Comparison of ENCODE assay signal across 23 mouse cellular contexts in the genomic region with DNA sequence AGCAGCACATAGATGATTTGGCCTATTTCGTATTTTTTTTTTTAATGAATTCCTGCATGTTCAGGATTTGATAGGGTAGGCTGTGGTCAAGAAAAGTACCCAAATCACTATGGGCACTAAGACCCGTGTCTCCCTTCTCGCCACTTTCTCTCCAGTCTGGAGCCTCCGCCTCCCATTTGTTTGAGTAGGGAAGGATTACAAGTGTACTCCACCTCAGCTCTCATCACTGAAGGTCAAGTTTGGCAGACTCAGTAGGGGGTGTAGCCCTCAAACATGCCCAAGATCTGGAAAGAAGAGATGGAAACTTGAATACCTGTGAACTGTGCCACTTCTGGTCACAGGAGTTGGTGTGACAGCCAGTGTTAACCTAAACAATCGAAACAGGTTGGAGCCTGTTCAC.
DNase-seq lines count a peak whose midpoint lies in the region; ATAC-seq and TF ChIP-seq lines count a peak whose summit lies in the region.
"Had no signal": no experiment of that assay in that cellular context is flagged by ENCODE, and none has a peak within 500 bp of the region (broad histone marks: within the 10 kb centered on the region; RNA-seq: fewer than 3 reads in every experiment).

No protein-coding gene starts in this region.

- no peak for TF ChIP-seq EP300 in heart, adult 2 months (IDR thresholded peaks at IDR 0.05; ENCODE audit: insufficient read depth, low read depth, low read length)

- no peaks in the 10 kb centered on the region for H3K9me3 ChIP-seq in heart, embryonic 10.5 days
- no peaks in the 10 kb centered on the region for H3K9me3 ChIP-seq in intestine, embryonic 14.5 days (ENCODE audit: control insufficient read depth, low read length)
- no peaks in the 10 kb centered on the region for H3K9me3 ChIP-seq in intestine, postnatal 0 days (ENCODE audit: control insufficient read depth)
- H3K9me3 ChIP-seq in intestine, embryonic 15.5 days, result no peaks in the 10 kb centered on the region
- H3K9me3 ChIP-seq: forebrain, embryonic 10.5 days; hindbrain, embryonic 10.5 days; limb, embryonic 10.5 days; neural tube, embryonic 13.5 days had no signal

- H3K9ac ChIP-seq in heart, adult 2 months (ENCODE audit: low read depth, low read length), result no peak overlapping the region
- H3K9ac ChIP-seq in intestine, embryonic 14.5 days (ENCODE audit: low read length), result no peak overlapping the region
- H3K9ac ChIP-seq in intestine, postnatal 0 days (ENCODE audit: low read depth, low read length), result no peak overlapping the region
- no peak overlapping the region for H3K9ac ChIP-seq in intestine, embryonic 15.5 days
- H3K9ac ChIP-seq: forebrain, postnatal 0 days; liver, embryonic 14.5 days; neural tube, embryonic 13.5 days had no signal

- no peaks in the 10 kb centered on the region for H3K27me3 ChIP-seq in heart, embryonic 10.5 days (ENCODE audit: insufficient read depth, poor library complexity, severe bottlenecking)
- no peaks in the 10 kb centered on the region for H3K27me3 ChIP-seq in heart, adult 2 months (ENCODE audit: control insufficient read depth, insufficient read depth, low read length)
- H3K27me3 ChIP-seq in intestine, embryonic 14.5 days (replicated peaks; ENCODE audit: control insufficient read depth, insufficient read depth, low read length), result no peaks in the 10 kb centered on the region
- no peaks in the 10 kb centered on the region for H3K27me3 ChIP-seq in intestine, postnatal 0 days (replicated peaks; ENCODE audit: control insufficient read depth, insufficient read depth, low read length)
- no peaks in the 10 kb centered on the region for H3K27me3 ChIP-seq in intestine, embryonic 15.5 days (replicated peaks)
- H3K27me3 ChIP-seq: neural tube, embryonic 13.5 days had no signal

- peaks cover 65% of the 10 kb centered on the region for H3K4me1 ChIP-seq in heart, embryonic 10.5 days
- H3K4me1 ChIP-seq in heart, adult 2 months (ENCODE audit: control insufficient read depth, insufficient read depth, low read length), result peaks cover 16% of the 10 kb centered on the region
- H3K4me1 ChIP-seq in intestine, embryonic 14.5 days (replicated peaks; ENCODE audit: control insufficient read depth, insufficient read depth, low read length), result peaks cover 58% of the 10 kb centered on the region
- H3K4me1 ChIP-seq in intestine, postnatal 0 days (replicated peaks; ENCODE audit: control insufficient read depth, insufficient read depth, low read length), result peaks cover 29% of the 10 kb centered on the region
- H3K4me1 ChIP-seq in intestine, embryonic 15.5 days (replicated peaks), result peaks cover 45% of the 10 kb centered on the region

- H3K36me3 ChIP-seq in heart, embryonic 10.5 days, result no peaks in the 10 kb centered on the region
- no peaks in the 10 kb centered on the region for H3K36me3 ChIP-seq in heart, adult 2 months (ENCODE audit: control insufficient read depth, insufficient read depth, low read length)
- no peaks in the 10 kb centered on the region for H3K36me3 ChIP-seq in intestine, embryonic 14.5 days (ENCODE audit: control insufficient read depth, insufficient read depth, low read length)
- no peaks in the 10 kb centered on the region for H3K36me3 ChIP-seq in intestine, postnatal 0 days (ENCODE audit: control insufficient read depth, insufficient read depth)
- H3K36me3 ChIP-seq in intestine, embryonic 15.5 days, result no peaks in the 10 kb centered on the region
- H3K36me3 ChIP-seq: forebrain, embryonic 10.5 days; G1E; hindbrain, embryonic 10.5 days; limb, embryonic 10.5 days; neural tube, embryonic 13.5 days had no signal

- 83% methylated on average over 5 of the region's 5 CpGs for WGBS in heart, embryonic 10.5 days
- 84% methylated on average over 5 of the region's 5 CpGs for WGBS in heart, adult 2 months
- 69% methylated on average over 5 of the region's 5 CpGs for WGBS in intestine, embryonic 14.5 days
- 82% methylated on average over 5 of the region's 5 CpGs for whole genome bisulfite sequencing in intestine, postnatal 0 days
- 74% methylated on average over 5 of the region's 5 CpGs for WGBS in intestine, embryonic 15.5 days

- no peak for TF ChIP-seq POLR2A in heart, adult 2 months (IDR thresholded peaks at IDR 0.05; ENCODE audit: insufficient read depth, low read depth, low read length)

- no peak overlapping the region for H3K4me2 ChIP-seq in intestine, embryonic 14.5 days (ENCODE audit: low read length)
- H3K4me2 ChIP-seq in intestine, postnatal 0 days (replicated peaks; ENCODE audit: low read depth), result no peak overlapping the region
- no peak overlapping the region for H3K4me2 ChIP-seq in intestine, embryonic 15.5 days (replicated peaks)
- H3K4me2 ChIP-seq: neural tube, embryonic 13.5 days had no signal

- no peak for ATAC-seq in intestine, embryonic 14.5 days (replicated peaks; ENCODE audit: low FRiP score, low TSS enrichment, low read depth)
- ATAC-seq in intestine, postnatal 0 days, result no peak
- ATAC-seq in intestine, embryonic 15.5 days, result no peak
- ATAC-seq: activated CD4-positive, CD25-positive, alpha-beta regulatory T cell, adult 4 months; forebrain, postnatal 0 days had no signal

- no peaks in the 10 kb centered on the region for H3K79me2 ChIP-seq in heart, adult 2 months (replicated peaks; ENCODE audit: control insufficient read depth, insufficient read depth, low read length)

- intact Hi-C loops in heart, adult 2 months (cut with DNase I), result no loop called here

- DNase-seq in heart, embryonic 10.5 days (ENCODE audit: low spot score), result no peak
- no peak for DNase-seq in heart, adult 2 months
- DNase-seq in intestine, embryonic 14.5 days (ENCODE audit: low spot score), result no peak
- peak; percentile 43 for DNase-seq in lung, postnatal 36 days
- no peak for DNase-seq in adrenal gland, postnatal 36 days
- no peak for DNase-seq in cerebellum, adult 8-10 months
- DNase-seq: cerebellum, postnatal 10 days; forebrain, postnatal 0 days; kidney, adult 9 months; layer of hippocampus, adult 9-11 months; midbrain, embryonic 14.5 days; thymus, adult 18-20 months; thymus, postnatal 4 days had no signal

- no peak overlapping the region for H3K4me3 ChIP-seq in heart, embryonic 10.5 days
- no peak overlapping the region for H3K4me3 ChIP-seq in heart, adult 2 months
- H3K4me3 ChIP-seq in intestine, embryonic 14.5 days (ENCODE audit: low read depth, low read length), result no peak overlapping the region
- H3K4me3 ChIP-seq in intestine, postnatal 0 days (ENCODE audit: low read depth, low read length), result no peak overlapping the region
- H3K4me3 ChIP-seq in intestine, embryonic 15.5 days (replicated peaks), result no peak overlapping the region
- H3K4me3 ChIP-seq: forebrain, embryonic 10.5 days; hindbrain, embryonic 10.5 days; left cerebral cortex, adult 2 months; limb, embryonic 10.5 days; neural tube, embryonic 13.5 days had no signal

- H3K27ac ChIP-seq in heart, embryonic 10.5 days, result peak overlapping the region; percentile 78
- H3K27ac ChIP-seq in heart, adult 2 months, result no peak overlapping the region
- peak overlapping the region; percentile 70; the same call in 1 of the 2 replicates for H3K27ac ChIP-seq in intestine, embryonic 14.5 days (ENCODE audit: low read depth)
- H3K27ac ChIP-seq in intestine, postnatal 0 days (ENCODE audit: low read depth, low read length), result no peak overlapping the region; the same call in 1 of the 2 replicates
- H3K27ac ChIP-seq in intestine, embryonic 15.5 days, result peak overlapping the region; percentile 63
- H3K27ac ChIP-seq: forebrain, embryonic 10.5 days; left cerebral cortex, adult 2 months; liver, embryonic 14.5 days; neural tube, embryonic 13.5 days had no signal

- no peak for TF ChIP-seq CTCF in heart, adult 2 months (IDR thresholded peaks at IDR 0.05)
- no peak for TF ChIP-seq CTCF in intestine, postnatal 0 days (IDR thresholded peaks at IDR 0.05; ENCODE audit: low read depth)

Comparison
In these comparisons a context has a peak if more than half of its experiments do, and no peak if none do; other contexts are left out.
1. H3K27ac ChIP-seq: peak in heart, embryonic 10.5 days (single experiment), intestine, embryonic 14.5 days (single experiment) and intestine, embryonic 15.5 days (single experiment); none in heart, adult 2 months (single experiment) and intestine, postnatal 0 days (single experiment).